Mouse (Mus musculus) lung, embryonic 16.5 days (tissue): ENCODE data around the gene Gm15093. TPM values are rescaled to one million over a fixed set of nuclear protein-coding genes. Genes with fewer than 3 reads are reported as not detected.
"Not testable (repeated sequence)": the region's sequence is repeated elsewhere in the genome, so short reads cannot be mapped to it uniquely, and the experiment has no call there.

ENCODE experiments used
- ATAC-seq: fragments of 200-750 bp; cut with Nextera tagmentation; 2 replicates; pipeline ENCODE4 v1.8.0; 2017; ENCODE audit warnings: low read depth, mild to moderate bottlenecking, moderate library complexity
- H3K27ac ChIP-seq: fragments of 300-500 bp; sonication (generic); 2 replicates; pipeline ENCODE4 v1.5.1; 2014; ENCODE audit warnings: mild to moderate bottlenecking, control low read depth, low read length
- H3K27me3 ChIP-seq: fragments of 300-500 bp; sonication (generic); 2 replicates; pipeline ENCODE4 v1.6.1; 2014; ENCODE audit warnings: low read depth, low read length, mixed read lengths; ENCODE audit not compliant: control insufficient read depth, insufficient read depth
- H3K36me3 ChIP-seq: fragments of 300-500 bp; sonication (generic); 2 replicates; pipeline ENCODE4 v1.6.1; 2014; ENCODE audit warnings: low read length; ENCODE audit not compliant: control insufficient read depth, insufficient read depth
- H3K4me1 ChIP-seq: fragments of 300-500 bp; sonication (generic); replicated peaks from 2 replicates; pipeline ENCODE4 v1.6.1; 2014; ENCODE audit warnings: low read length, mixed read lengths; ENCODE audit not compliant: control insufficient read depth, insufficient read depth
- H3K4me2 ChIP-seq: fragments of 300-500 bp; sonication (generic); 2 replicates; pipeline ENCODE4 v1.6.1; 2014; ENCODE audit warnings: low read depth, low read length, control low read depth
- H3K4me3 ChIP-seq: fragments of 300-500 bp; sonication (generic); 2 replicates; pipeline ENCODE4 v1.5.1; 2014; ENCODE audit warnings: mild to moderate bottlenecking, low read length, control low read depth
- H3K9ac ChIP-seq: fragments of 300-500 bp; sonication (generic); 2 replicates; pipeline ENCODE4 v1.6.1; 2014; ENCODE audit warnings: low read length, control low read depth
- H3K9me3 ChIP-seq: fragments of 300-500 bp; sonication (generic); 2 replicates; pipeline ENCODE4 v1.6.1; 2016; ENCODE audit warnings: low read length; ENCODE audit not compliant: control insufficient read depth
- WGBS: fragments of 180-500 bp; shearing (Covaris S2); extraction: QIAGEN DNeasy Blood & Tissue Kit; methylation state at CpG from one replicate; pipeline ENCODE4 v1.1.7; 2014; 5-methylcytosine and 5-hydroxymethylcytosine counted together
- polyA plus RNA-seq: library from polyadenylated mRNA; unstranded; fragments of >200 nt; fragmentation: Nextera tagmentation; extraction: Ambion mirVana; gene quantifications from 2 replicates; pipeline ENCODE4 v1.2.1, GENCODE M21; 2015

Gm15093 gene
- not detected in 2 replicates for polyA plus RNA-seq

DNA sequence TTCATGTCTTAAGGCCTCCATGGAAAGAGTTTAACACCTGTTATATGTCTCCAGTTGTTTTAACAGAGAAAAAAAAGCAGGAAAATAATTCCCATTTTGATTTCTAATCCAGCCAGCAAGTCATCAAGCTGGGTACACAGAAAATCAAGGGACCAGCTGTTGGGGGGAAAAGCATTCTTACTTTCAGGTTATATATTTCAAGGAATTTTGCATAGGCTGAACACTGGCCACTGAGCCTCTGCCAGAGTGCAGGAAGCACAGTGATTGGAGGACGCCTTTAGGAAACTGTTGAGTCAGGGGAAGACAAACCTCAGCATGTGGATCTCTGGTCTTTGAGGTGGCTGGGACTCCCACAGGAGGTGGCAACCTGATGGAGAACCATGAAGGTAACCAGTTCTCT, at the start of gene Gm15093:
Gene Gm15093, plus strand, starts transcription at position 301 of the 400 bp plus-strand sequence.
- H3K4me1 ChIP-seq, ATAC-seq, H3K9ac ChIP-seq, H3K4me2 ChIP-seq, H3K4me3 ChIP-seq, H3K36me3 ChIP-seq, H3K27ac ChIP-seq, H3K9me3 ChIP-seq, H3K27me3 ChIP-seq: not testable (repeated sequence)
- no CpG with 5 or more reads among the region's 1 CpGs for WGBS

Other genes starting within 250 kb of the Gm15093 start
- gene Ott, start 198.1 kb upstream of the Gm15093 start, polyA plus RNA-seq: not detected in 2 replicates
- gene Gm15085, start 175.2 kb downstream of the Gm15093 start, polyA plus RNA-seq: not detected in 2 replicates